Mouse (Mus musculus): Measurements from ENCODE around the gene Serpinb13.
"Not testable (repeated sequence)": the region's sequence is repeated elsewhere in the genome, so short reads cannot be mapped to it uniquely, and the experiment has no call there.

Serpinb13 gene

GRCm38 (mm10) chr1:106980684-106981083 lies at the start of gene Serpinb13:
Gene Serpinb13 (plus strand): TSS chr1:106980984.
- no peak for DNase-seq (ENCODE audit: low read depth, low spot score)

GRCm38 (mm10) chr1:106931954-106932353 lies 48.8 kb upstream of the Serpinb13 start:
- DNase-seq (ENCODE audit: low read depth, low spot score) = peak; percentile 11

- peak; percentile 6 for DNase-seq (ENCODE audit: low read depth, low spot score)
These were observed 47.1 kb upstream of the Serpinb13 start for GRCm38 (mm10) chr1:106933658-106934057.

GRCm38 (mm10) chr1:106934265-106934664 lies 46.5 kb upstream of the Serpinb13 start, which contains the start of gene Serpinb12:
Gene Serpinb12 (plus strand): TSS chr1:106934449.
- DNase-seq (ENCODE audit: low read depth, low spot score) = no peak

GRCm38 (mm10) chr1:106947217-106947616 lies 33.6 kb upstream of the Serpinb13 start:
- no peak for DNase-seq (ENCODE audit: low read depth, low spot score)

- no peak for DNase-seq (ENCODE audit: low read depth, low spot score)
These were observed 20.8 kb upstream of the Serpinb13 start for GRCm38 (mm10) chr1:106959981-106960380.

- no peak for DNase-seq (ENCODE audit: low read depth, low spot score)
These were observed 19.8 kb upstream of the Serpinb13 start for GRCm38 (mm10) chr1:106961023-106961422.

GRCm38 (mm10) chr1:106983092-106983491 lies 2.3 kb downstream of the Serpinb13 start:
- no peak for DNase-seq (ENCODE audit: low read depth, low spot score)

- no peak for DNase-seq (ENCODE audit: low read depth, low spot score)
These were observed 3.1 kb downstream of the Serpinb13 start for GRCm38 (mm10) chr1:106983865-106984264.

- no peak for DNase-seq (ENCODE audit: low read depth, low spot score)
These were observed 19.6 kb downstream of the Serpinb13 start for GRCm38 (mm10) chr1:107000424-107000823.

GRCm38 (mm10) chr1:107001754-107002153 lies 21.0 kb downstream of the Serpinb13 start:
- DNase-seq (ENCODE audit: low read depth, low spot score) = no peak

GRCm38 (mm10) chr1:107006316-107006715 lies 25.5 kb downstream of the Serpinb13 start:
- DNase-seq (ENCODE audit: low read depth, low spot score) = no peak

- DNase-seq (ENCODE audit: low read depth, low spot score) = no peak
These were observed 33.7 kb downstream of the Serpinb13 start for GRCm38 (mm10) chr1:107014530-107014929.

GRCm38 (mm10) chr1:107015210-107015609 lies 34.4 kb downstream of the Serpinb13 start:
- DNase-seq (ENCODE audit: low read depth, low spot score) = no peak

- DNase-seq (ENCODE audit: low read depth, low spot score) = no peak
These were observed 45.1 kb downstream of the Serpinb13 start for GRCm38 (mm10) chr1:107025886-107026285.

- DNase-seq (ENCODE audit: low read depth, low spot score) = not testable (repeated sequence)
These were observed 53.5 kb downstream of the Serpinb13 start for GRCm38 (mm10) chr1:107034236-107034635.
